Mouse (Mus musculus): ENCODE measurements around the gene Gm26602. TPM values are rescaled to one million over a fixed set of nuclear protein-coding genes. Genes with fewer than 3 reads are reported as not detected.
"Not testable (repeated sequence)": the region's sequence is repeated elsewhere in the genome, so short reads cannot be mapped to it uniquely, and the experiment has no call there.

Gm26602 gene
- polyA plus RNA-seq, 1 experiment = not detected

DNA sequence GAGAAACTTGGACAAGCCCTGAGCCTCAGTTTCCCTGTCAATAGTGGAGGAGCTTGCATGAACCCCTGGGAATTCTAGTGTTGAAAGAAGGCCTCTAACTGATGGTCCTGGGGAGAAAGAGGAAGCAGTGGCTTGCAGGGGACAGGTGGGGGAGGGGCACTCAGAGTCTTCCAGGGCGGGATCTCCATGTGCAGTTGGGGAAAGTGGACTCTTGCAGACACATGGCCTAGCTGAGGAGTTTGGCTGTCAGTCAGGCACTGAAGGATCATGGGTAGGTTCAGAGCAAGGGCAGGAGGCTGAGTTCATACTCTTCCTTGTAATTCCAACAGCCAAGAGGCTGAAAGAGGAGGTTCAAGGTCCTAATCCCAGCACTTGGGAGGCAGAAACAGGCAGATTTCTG, 33.5 kb upstream of the Gm26602 start:
- 0 out of 2 replicates have a peak, but pooled peaks cover 9% of the 10 kb centered on the region for H3K4me1 ChIP-seq (ENCODE audit: control insufficient read depth, insufficient read depth, low read length)
- H3K36me3 ChIP-seq (ENCODE audit: control insufficient read depth, insufficient read depth, low read length) = no peaks in the 10 kb centered on the region
- DNase-seq = no peak
- WGBS = 65% methylated on average over 1 of the region's 1 CpGs
- TF ChIP-seq CTCF (conservative IDR thresholded peaks at IDR 0.05; ENCODE audit: insufficient read depth, insufficient read length, low read depth, low read length) = no peak
- no peak for TF ChIP-seq POLR2A (IDR thresholded peaks at IDR 0.05; ENCODE audit: low read depth, low read length)
- H3K4me3 ChIP-seq (ENCODE audit: insufficient read depth, low read depth, low read length) = no peak overlapping the region
- H3K27ac ChIP-seq (ENCODE audit: insufficient read depth, low read depth, low read length) = no peak overlapping the region
- H3K27me3 ChIP-seq (replicated peaks; ENCODE audit: control insufficient read depth, insufficient read depth, low read length) = no peaks in the 10 kb centered on the region

DNA sequence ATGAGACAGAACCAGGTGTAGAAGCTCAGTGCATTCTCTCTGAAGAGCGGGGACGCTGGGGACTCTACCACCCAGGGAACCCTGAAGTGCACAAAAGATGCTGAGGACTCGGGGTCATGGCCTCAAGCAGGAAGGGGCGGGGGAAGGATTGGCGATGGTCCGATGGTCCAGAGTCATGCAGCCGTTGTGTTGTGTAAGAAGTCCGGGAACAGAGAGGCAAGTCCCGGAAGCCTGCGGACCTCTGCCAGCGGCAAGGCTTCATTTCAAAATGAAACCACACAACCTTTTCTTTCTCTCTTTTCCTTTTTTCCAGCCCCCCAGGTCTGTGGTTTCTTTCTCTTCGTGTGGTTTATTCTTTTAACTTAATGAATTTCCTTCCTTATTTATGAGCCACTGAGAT, 32.9 kb upstream of the Gm26602 start:
- Histone ChIP-seq H3K27ac (ENCODE audit: insufficient read depth, low read depth, low read length) (peak overlapping the region; percentile 51; the same call in 1 of the 2 replicates), H3K4me1 (ENCODE audit: control insufficient read depth, insufficient read depth, low read length) (0 out of 2 replicates have a peak, but pooled peaks cover 9% of the 10 kb centered on the region), H3K36me3 (ENCODE audit: control insufficient read depth, insufficient read depth, low read length) (no peaks in the 10 kb centered on the region), H3K4me3 (ENCODE audit: insufficient read depth, low read depth, low read length) (no peak overlapping the region), H3K27me3 (replicated peaks; ENCODE audit: control insufficient read depth, insufficient read depth, low read length) (no peaks in the 10 kb centered on the region)
- WGBS = 34% methylated on average over 12 of the region's 12 CpGs
- TF ChIP-seq POLR2A (IDR thresholded peaks at IDR 0.05; ENCODE audit: low read depth, low read length) (no peak), CTCF (conservative IDR thresholded peaks at IDR 0.05; ENCODE audit: insufficient read depth, insufficient read length, low read depth, low read length) (no peak)
- DNase-seq = peak; percentile 79

DNA sequence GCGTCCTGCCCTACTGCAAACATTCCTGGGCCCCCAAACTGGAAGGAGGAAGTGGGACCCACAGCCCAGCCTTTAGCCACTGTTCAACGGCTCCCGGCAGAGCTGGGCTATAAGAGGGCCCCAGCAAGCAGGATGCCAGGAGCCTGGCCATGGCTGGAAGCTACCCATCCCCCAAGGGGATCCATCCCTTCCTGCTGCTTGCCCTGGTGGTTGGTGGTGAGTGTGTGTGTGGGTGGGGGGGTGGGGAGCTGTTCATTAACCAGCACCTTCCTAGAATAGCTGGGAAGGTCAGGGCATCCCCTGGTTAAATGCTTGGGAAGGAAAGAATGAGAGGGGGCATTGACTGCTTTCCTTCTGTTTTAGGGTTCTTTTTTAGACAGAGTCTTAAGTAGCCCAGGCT, 31.1 kb upstream of the Gm26602 start:
- no peak overlapping the region for H3K4me3 ChIP-seq (ENCODE audit: insufficient read depth, low read depth, low read length)
- no peak for DNase-seq
- H3K27ac ChIP-seq (ENCODE audit: insufficient read depth, low read depth, low read length) = no peak overlapping the region
- 29% methylated on average over 3 of the region's 3 CpGs for WGBS
- no peaks in the 10 kb centered on the region for H3K27me3 ChIP-seq (replicated peaks; ENCODE audit: control insufficient read depth, insufficient read depth, low read length)
- no peaks in the 10 kb centered on the region for H3K36me3 ChIP-seq (ENCODE audit: control insufficient read depth, insufficient read depth, low read length)
- TF ChIP-seq CTCF (conservative IDR thresholded peaks at IDR 0.05; ENCODE audit: insufficient read depth, insufficient read length, low read depth, low read length) (no peak), POLR2A (IDR thresholded peaks at IDR 0.05; ENCODE audit: low read depth, low read length) (no peak)
- 0 out of 2 replicates have a peak, but pooled peaks cover 4% of the 10 kb centered on the region for H3K4me1 ChIP-seq (ENCODE audit: control insufficient read depth, insufficient read depth, low read length)

DNA sequence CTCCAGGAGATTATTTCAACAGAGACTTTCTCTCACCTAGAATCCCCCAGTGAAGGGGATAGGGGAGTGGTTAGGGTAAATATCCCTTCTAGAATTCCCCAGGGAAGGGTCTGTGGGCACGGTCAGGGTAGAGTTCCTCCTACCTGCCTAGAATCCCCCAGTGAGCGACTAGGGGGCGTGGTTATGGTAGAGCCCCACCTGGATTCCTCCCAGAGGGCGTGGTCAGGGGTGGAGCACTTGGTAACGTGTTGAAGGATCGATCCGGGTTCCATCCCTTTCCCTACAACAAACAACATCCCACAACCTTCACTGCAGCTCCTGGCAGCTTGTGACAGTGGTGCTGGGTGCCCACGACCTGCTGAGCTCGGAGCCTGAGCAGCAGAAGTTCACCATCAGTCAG, 29.9 kb upstream of the Gm26602 start:
- DNase-seq = no peak
- Histone ChIP-seq H3K4me3 (ENCODE audit: insufficient read depth, low read depth, low read length) (no peak overlapping the region), H3K27me3 (replicated peaks; ENCODE audit: control insufficient read depth, insufficient read depth, low read length) (no peaks in the 10 kb centered on the region), H3K27ac (ENCODE audit: insufficient read depth, low read depth, low read length) (no peak overlapping the region), H3K4me1 (ENCODE audit: control insufficient read depth, insufficient read depth, low read length) (0 out of 2 replicates have a peak, but pooled peaks cover 3% of the 10 kb centered on the region), H3K36me3 (ENCODE audit: control insufficient read depth, insufficient read depth, low read length) (no peaks in the 10 kb centered on the region)
- 34% methylated on average over 9 of the region's 9 CpGs for WGBS
- no peak for TF ChIP-seq CTCF (conservative IDR thresholded peaks at IDR 0.05; ENCODE audit: insufficient read depth, insufficient read length, low read depth, low read length)
- TF ChIP-seq POLR2A (IDR thresholded peaks at IDR 0.05; ENCODE audit: low read depth, low read length) = no peak

DNA sequence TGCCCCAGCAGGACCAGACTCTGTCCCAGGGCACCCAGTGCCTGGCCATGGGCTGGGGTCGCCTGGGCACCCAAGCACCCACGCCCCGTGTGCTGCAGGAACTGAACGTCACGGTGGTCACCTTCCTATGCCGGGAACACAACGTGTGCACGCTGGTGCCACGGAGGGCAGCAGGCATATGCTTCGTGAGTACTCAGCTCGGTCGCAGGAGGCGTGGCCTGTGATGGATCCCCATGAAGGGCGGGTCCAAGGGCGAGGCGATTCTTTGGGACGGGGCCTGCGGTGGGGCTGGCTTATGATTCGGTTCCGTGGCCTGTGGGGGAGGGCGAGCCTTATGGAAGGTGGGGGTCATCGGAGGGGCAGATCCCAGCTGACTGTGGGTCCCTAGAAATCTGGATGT, 28.7 kb upstream of the Gm26602 start:
- Histone ChIP-seq H3K4me1 (ENCODE audit: control insufficient read depth, insufficient read depth, low read length) (0 out of 2 replicates have a peak, but pooled peaks cover 3% of the 10 kb centered on the region), H3K4me3 (ENCODE audit: insufficient read depth, low read depth, low read length) (no peak overlapping the region), H3K36me3 (ENCODE audit: control insufficient read depth, insufficient read depth, low read length) (no peaks in the 10 kb centered on the region), H3K27ac (ENCODE audit: insufficient read depth, low read depth, low read length) (no peak overlapping the region), H3K27me3 (replicated peaks; ENCODE audit: control insufficient read depth, insufficient read depth, low read length) (no peaks in the 10 kb centered on the region)
- WGBS = 29% methylated on average over 22 of the region's 22 CpGs
- TF ChIP-seq POLR2A (IDR thresholded peaks at IDR 0.05; ENCODE audit: low read depth, low read length) (no peak), CTCF (conservative IDR thresholded peaks at IDR 0.05; ENCODE audit: insufficient read depth, insufficient read length, low read depth, low read length) (no peak)
- DNase-seq = no peak

DNA sequence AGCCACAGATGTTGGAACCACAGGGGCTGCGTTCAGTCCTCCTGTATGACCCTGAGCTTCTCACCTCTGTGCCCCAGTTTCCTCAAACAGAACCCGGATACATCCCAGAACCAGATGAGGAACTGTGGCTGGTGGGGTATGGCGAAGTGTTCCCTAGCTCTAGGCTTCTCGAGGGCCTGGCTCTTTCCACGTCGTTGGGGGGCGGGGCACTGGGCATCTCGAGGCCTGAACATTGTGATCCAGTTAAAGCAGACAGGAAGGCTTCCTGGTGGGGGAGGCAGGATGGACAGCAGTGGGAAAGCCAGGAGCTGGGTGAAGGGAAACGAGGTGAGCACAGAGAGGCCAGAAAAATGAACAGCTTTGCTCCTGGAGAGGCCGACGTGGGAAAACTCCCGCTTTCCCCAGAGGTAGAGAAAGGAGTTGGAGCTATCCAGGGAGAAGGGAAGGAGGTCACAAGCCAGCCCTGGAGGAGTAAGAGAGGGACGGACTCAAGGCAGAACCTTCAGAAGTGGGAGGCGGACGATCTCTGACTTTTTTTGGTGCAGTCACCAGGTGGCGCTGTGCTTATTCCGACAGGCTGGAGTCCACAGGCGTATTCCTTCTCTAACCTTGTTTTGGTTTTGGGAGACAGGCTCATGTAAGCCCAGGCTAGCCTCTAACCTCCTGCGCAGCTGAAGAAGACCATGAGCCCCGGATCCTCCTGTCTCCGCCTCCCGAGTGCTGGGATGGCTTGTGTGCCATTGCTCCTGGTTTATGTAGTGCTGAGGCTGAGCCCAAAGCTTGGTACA, 27.2 kb upstream of the Gm26602 start:
- Histone ChIP-seq H3K36me3 (ENCODE audit: control insufficient read depth, insufficient read depth, low read length) (no peaks in the 10 kb centered on the region), H3K27ac (ENCODE audit: insufficient read depth, low read depth, low read length) (no peak overlapping the region), H3K4me1 (ENCODE audit: control insufficient read depth, insufficient read depth, low read length) (0 out of 2 replicates have a peak, but pooled peaks cover 3% of the 10 kb centered on the region), H3K4me3 (ENCODE audit: insufficient read depth, low read depth, low read length) (no peak overlapping the region), H3K27me3 (replicated peaks; ENCODE audit: control insufficient read depth, insufficient read depth, low read length) (no peaks in the 10 kb centered on the region)
- 23% methylated on average over 22 of the region's 22 CpGs for WGBS
- no peak for TF ChIP-seq POLR2A (IDR thresholded peaks at IDR 0.05; ENCODE audit: low read depth, low read length)
- TF ChIP-seq CTCF (conservative IDR thresholded peaks at IDR 0.05; ENCODE audit: insufficient read depth, insufficient read length, low read depth, low read length) = peak; percentile 86
- peak; percentile 89 for DNase-seq

DNA sequence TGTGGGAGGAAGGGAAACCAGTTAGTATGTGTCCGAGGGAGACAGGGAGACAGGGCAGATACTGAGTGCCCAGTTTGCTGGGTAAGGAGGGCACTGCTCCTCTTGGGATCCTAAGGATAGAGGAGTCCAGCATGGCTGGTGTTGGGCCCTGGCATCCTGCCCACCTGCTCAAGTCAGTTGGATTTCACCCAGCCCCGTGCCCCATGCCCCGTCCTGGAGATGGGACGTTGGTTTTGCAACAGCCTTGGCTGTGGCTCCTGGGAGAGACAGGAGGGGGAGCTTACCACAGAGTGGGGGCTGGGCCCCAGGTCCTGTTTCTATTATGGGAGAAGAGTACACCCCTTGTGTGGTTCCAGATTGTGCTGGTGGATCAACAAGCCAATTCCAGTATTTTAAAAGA, 26.2 kb upstream of the Gm26602 start:
- TF ChIP-seq POLR2A (IDR thresholded peaks at IDR 0.05; ENCODE audit: low read depth, low read length) = no peak
- TF ChIP-seq CTCF (conservative IDR thresholded peaks at IDR 0.05; ENCODE audit: insufficient read depth, insufficient read length, low read depth, low read length) = no peak
- DNase-seq = peak; percentile 92
- Histone ChIP-seq H3K27ac (ENCODE audit: insufficient read depth, low read depth, low read length) (no peak overlapping the region), H3K27me3 (replicated peaks; ENCODE audit: control insufficient read depth, insufficient read depth, low read length) (no peaks in the 10 kb centered on the region), H3K4me3 (ENCODE audit: insufficient read depth, low read depth, low read length) (no peak overlapping the region), H3K36me3 (ENCODE audit: control insufficient read depth, insufficient read depth, low read length) (no peaks in the 10 kb centered on the region), H3K4me1 (ENCODE audit: control insufficient read depth, insufficient read depth, low read length) (0 out of 2 replicates have a peak, but pooled peaks cover 3% of the 10 kb centered on the region)
- 26% methylated on average over 4 of the region's 4 CpGs for WGBS

DNA sequence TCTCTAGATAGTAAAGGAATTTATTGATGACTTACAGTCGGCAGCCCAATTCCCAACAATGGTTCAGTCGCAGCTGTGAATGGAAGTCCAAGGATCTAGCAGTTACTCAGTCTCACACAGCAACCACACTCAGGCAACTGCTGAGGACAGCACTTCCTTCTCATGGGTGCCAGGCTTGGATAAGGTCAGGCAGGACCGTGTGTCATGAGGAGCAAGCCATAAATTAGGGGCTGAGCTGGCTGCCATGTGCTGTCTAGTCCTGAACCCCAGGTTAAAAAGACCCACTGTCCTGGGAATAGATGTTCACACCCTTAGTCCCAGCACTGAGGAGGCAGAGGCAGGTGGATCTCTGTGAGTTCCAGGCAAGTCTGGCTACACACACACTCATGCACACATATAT, 25.7 kb upstream of the Gm26602 start:
- H3K27me3 ChIP-seq (replicated peaks; ENCODE audit: control insufficient read depth, insufficient read depth, low read length); H3K27ac ChIP-seq (ENCODE audit: insufficient read depth, low read depth, low read length); H3K36me3 ChIP-seq (ENCODE audit: control insufficient read depth, insufficient read depth, low read length); DNase-seq; H3K4me1 ChIP-seq (ENCODE audit: control insufficient read depth, insufficient read depth, low read length); H3K4me3 ChIP-seq (ENCODE audit: insufficient read depth, low read depth, low read length): not testable (repeated sequence)
- WGBS = 52% methylated on average over 3 of the region's 3 CpGs
